Mouse (Mus musculus) ES-Bruce4 (cell line): Measurements from ENCODE around the gene Lipm.

Experiments used
- CTCF ChIP-seq: IDR thresholded peaks from one replicate; pipeline ENCODE4 v1.8.1; 2011; ENCODE audit warnings: low read depth, low read length
- EP300 ChIP-seq: IDR thresholded peaks from 2 replicates; pipeline ENCODE4 v1.6.1; 2011; ENCODE audit warnings: low read depth, low read length; ENCODE audit not compliant: insufficient read depth
- POLR2A ChIP-seq: IDR thresholded peaks from one replicate; pipeline ENCODE4 v1.8.1; 2011; ENCODE audit warnings: low read length; ENCODE audit not compliant: insufficient read depth

DNA sequence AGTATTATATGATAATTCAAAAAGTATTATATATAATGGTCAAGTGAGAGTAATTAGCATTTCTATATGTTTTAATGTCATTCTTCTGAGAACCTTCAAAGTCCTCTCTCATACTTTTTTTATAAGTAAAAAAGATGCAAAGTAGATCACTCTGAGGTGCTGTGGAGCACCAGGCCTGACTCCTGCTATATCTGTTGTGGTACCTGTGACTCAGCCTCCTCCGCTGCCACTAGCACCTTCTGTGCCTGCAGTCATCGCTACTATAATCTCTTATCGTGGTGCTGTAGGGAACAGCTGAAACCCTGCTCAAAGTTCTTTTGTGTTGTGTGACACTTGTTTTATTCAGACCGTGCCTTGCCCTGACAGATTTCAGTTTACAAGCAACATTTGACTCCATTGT is 65.7 kb downstream of the Lipm start:
- TF ChIP-seq EP300 (no peak), CTCF (no peak), POLR2A (no peak)
